Mouse (Mus musculus): Measurements from ENCODE around the gene Opcml. TPM values are rescaled to one million over a fixed set of nuclear protein-coding genes. Genes with fewer than 3 reads are reported as not detected.

The Opcml gene
- polyA plus RNA-seq, 2 experiments: 3.7 to 5.5 TPM

DNA sequence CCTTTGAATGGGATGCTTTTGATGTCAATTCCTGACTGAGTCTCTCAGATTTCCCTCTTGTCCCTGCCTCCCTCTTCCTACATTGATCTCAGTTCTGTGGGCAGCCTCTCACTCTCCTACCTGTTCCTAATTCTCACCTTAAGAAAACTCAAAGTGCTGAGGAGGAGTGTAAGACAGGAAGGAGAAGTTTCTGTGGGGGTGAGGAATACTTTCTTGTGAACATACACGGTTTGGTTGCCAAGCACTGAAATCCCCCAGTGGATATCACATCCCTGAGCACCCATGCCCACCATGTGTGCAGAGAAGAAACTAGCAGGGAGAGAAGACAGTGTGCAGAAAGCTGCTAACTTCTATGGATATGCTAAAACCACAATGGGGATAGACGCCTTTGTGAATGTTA is 1141.5 kb downstream of the Opcml start:
- Histone ChIP-seq H3K4me1 (ENCODE audit: control insufficient read depth, insufficient read depth, low read length) (no peaks in the 10 kb centered on the region), H3K9ac (ENCODE audit: low read depth, low read length, severe bottlenecking) (no peak overlapping the region), H3K4me2 (replicated peaks; ENCODE audit: low read depth, low read length, severe bottlenecking) (no peak overlapping the region), H3K27ac (replicated peaks; ENCODE audit: low read depth, low read length) (no peak overlapping the region), H3K4me3 (replicated peaks; ENCODE audit: low read length) (no peak overlapping the region), H3K27me3 (ENCODE audit: control insufficient read depth, insufficient read depth, low read length) (no peaks in the 10 kb centered on the region), H3K9me3 (ENCODE audit: control insufficient read depth, low read length) (no peaks in the 10 kb centered on the region), H3K36me3 (ENCODE audit: control insufficient read depth, insufficient read depth, low read length) (no peaks in the 10 kb centered on the region)
- DNase-seq (ENCODE audit: low spot score): no peak
- no peak for ATAC-seq (ENCODE audit: low FRiP score, low read depth)
- WGBS: 67% methylated on average over 2 of the region's 2 CpGs
- TF ChIP-seq POLR2A (IDR thresholded peaks at IDR 0.05; ENCODE audit: borderline replicate concordance, extremely low read depth, insufficient read depth, insufficient read length): no peak

DNA sequence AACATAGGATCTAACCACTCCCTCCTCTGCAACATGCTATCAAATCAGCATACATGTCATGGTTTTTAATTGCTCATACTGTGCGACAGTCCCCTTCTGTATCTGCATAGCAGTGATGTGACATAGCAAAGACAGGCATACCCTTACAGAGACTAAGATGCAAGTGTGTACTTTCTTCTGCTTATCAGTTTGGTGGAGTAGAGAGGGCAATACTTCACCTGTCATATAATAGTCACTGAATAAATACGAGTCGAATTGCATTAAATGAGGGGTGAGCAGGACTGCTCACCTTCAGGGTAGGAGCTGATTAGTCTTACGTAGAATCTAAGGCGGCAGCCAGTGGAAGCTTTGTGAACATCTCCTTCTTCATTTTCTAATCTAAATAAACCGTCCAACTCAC is 1146.6 kb downstream of the Opcml start:
- H3K27ac ChIP-seq (replicated peaks; ENCODE audit: low read depth, low read length): no peak overlapping the region
- H3K4me2 ChIP-seq (replicated peaks; ENCODE audit: low read depth, low read length, severe bottlenecking): no peak overlapping the region
- no peaks in the 10 kb centered on the region for H3K27me3 ChIP-seq (ENCODE audit: control insufficient read depth, insufficient read depth, low read length)
- no peaks in the 10 kb centered on the region for H3K9me3 ChIP-seq (ENCODE audit: control insufficient read depth, low read length)
- 83% methylated on average over 6 of the region's 6 CpGs for WGBS
- no peak overlapping the region for H3K4me3 ChIP-seq (replicated peaks; ENCODE audit: low read length)
- ATAC-seq (ENCODE audit: low FRiP score, low read depth): no peak
- DNase-seq (ENCODE audit: low spot score): no peak
- TF ChIP-seq POLR2A (IDR thresholded peaks at IDR 0.05; ENCODE audit: borderline replicate concordance, extremely low read depth, insufficient read depth, insufficient read length): no peak
- no peak overlapping the region for H3K9ac ChIP-seq (ENCODE audit: low read depth, low read length, severe bottlenecking)
- H3K36me3 ChIP-seq (ENCODE audit: control insufficient read depth, insufficient read depth, low read length): no peaks in the 10 kb centered on the region
- no peaks in the 10 kb centered on the region for H3K4me1 ChIP-seq (ENCODE audit: control insufficient read depth, insufficient read depth, low read length)

DNA sequence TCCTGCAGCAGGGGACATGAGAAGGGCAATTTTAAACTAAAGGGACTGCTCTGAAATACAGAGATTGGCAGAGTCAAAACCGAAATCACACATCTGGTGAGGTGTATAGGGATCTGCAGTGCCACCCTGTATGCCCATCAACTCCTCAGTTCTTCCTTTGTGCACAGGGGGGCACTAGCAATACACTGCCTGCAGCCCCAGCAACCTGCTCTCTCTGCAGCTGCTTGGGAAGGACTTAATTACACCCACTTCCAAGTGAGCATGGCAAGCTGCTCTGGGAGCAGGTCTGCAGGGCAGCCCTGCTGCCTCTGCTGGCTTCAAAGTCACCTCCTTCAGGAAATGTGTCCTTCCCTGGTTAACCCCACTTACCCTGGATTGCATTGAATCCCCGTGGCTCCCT is 1147.4 kb downstream of the Opcml start:
- ATAC-seq (ENCODE audit: low FRiP score, low read depth): no peak
- Histone ChIP-seq H3K4me2 (replicated peaks; ENCODE audit: low read depth, low read length, severe bottlenecking) (no peak overlapping the region), H3K4me3 (replicated peaks; ENCODE audit: low read length) (no peak overlapping the region), H3K36me3 (ENCODE audit: control insufficient read depth, insufficient read depth, low read length) (no peaks in the 10 kb centered on the region), H3K4me1 (ENCODE audit: control insufficient read depth, insufficient read depth, low read length) (no peaks in the 10 kb centered on the region), H3K27ac (replicated peaks; ENCODE audit: low read depth, low read length) (no peak overlapping the region), H3K9me3 (ENCODE audit: control insufficient read depth, low read length) (no peaks in the 10 kb centered on the region), H3K27me3 (ENCODE audit: control insufficient read depth, insufficient read depth, low read length) (no peaks in the 10 kb centered on the region), H3K9ac (ENCODE audit: low read depth, low read length, severe bottlenecking) (no peak overlapping the region)
- no peak for TF ChIP-seq POLR2A (IDR thresholded peaks at IDR 0.05; ENCODE audit: borderline replicate concordance, extremely low read depth, insufficient read depth, insufficient read length)
- WGBS: 47% methylated on average over 2 of the region's 2 CpGs
- DNase-seq (ENCODE audit: low spot score): no peak

DNA sequence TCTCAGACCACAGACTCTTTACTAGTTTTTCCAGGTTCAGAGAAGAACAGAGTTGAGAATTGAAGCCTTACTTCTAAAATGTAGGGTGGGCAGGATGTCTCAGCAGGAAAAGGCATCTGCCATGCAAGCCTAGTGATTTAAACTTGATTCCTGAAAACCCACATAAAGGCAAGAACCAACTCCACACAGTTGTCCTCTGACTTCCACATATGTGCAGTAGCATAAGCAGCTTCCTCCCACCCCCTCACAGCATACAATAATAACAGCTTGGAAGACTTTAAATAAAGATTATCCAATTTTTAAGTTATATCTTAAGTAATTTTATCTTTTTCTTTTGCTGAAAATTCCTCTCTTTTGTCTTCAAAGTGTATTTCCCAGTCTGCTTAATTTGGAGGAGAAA is 1150.3 kb downstream of the Opcml start:
- Histone ChIP-seq H3K36me3 (ENCODE audit: control insufficient read depth, insufficient read depth, low read length) (no peaks in the 10 kb centered on the region), H3K27ac (replicated peaks; ENCODE audit: low read depth, low read length) (no peak overlapping the region), H3K4me3 (replicated peaks; ENCODE audit: low read length) (no peak overlapping the region), H3K4me1 (ENCODE audit: control insufficient read depth, insufficient read depth, low read length) (no peaks in the 10 kb centered on the region), H3K27me3 (ENCODE audit: control insufficient read depth, insufficient read depth, low read length) (no peaks in the 10 kb centered on the region), H3K4me2 (replicated peaks; ENCODE audit: low read depth, low read length, severe bottlenecking) (no peak overlapping the region), H3K9me3 (ENCODE audit: control insufficient read depth, low read length) (no peaks in the 10 kb centered on the region), H3K9ac (ENCODE audit: low read depth, low read length, severe bottlenecking) (no peak overlapping the region)
- TF ChIP-seq POLR2A (IDR thresholded peaks at IDR 0.05; ENCODE audit: borderline replicate concordance, extremely low read depth, insufficient read depth, insufficient read length): no peak
- no peak for DNase-seq (ENCODE audit: low spot score)
- no peak for ATAC-seq (ENCODE audit: low FRiP score, low read depth)

DNA sequence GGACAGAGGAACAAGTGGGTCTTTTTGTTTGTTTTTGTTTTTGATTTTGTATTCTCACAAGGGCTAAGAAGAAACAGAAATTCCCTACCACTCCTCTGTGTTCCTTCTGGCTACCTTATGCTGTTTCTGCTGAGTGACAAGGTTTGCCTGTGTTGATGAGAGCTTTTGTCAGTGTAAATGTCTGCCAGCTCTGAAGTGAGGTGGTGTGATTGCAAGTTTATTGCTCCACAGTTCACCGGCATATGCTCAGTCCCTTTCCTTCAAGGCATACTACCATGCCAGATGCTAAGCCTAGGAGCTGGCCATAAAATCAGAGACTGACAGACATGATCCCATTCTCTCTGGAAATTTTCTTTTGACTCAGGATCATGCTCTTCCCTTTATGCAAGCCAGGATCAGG is 1178.9 kb downstream of the Opcml start:
- no peak for DNase-seq (ENCODE audit: low spot score)
- Histone ChIP-seq H3K9me3 (ENCODE audit: control insufficient read depth, low read length) (no peaks in the 10 kb centered on the region), H3K4me3 (replicated peaks; ENCODE audit: low read length) (no peak overlapping the region), H3K4me2 (replicated peaks; ENCODE audit: low read depth, low read length, severe bottlenecking) (no peak overlapping the region), H3K36me3 (ENCODE audit: control insufficient read depth, insufficient read depth, low read length) (no peaks in the 10 kb centered on the region), H3K4me1 (ENCODE audit: control insufficient read depth, insufficient read depth, low read length) (no peaks in the 10 kb centered on the region), H3K27me3 (ENCODE audit: control insufficient read depth, insufficient read depth, low read length) (no peaks in the 10 kb centered on the region), H3K9ac (ENCODE audit: low read depth, low read length, severe bottlenecking) (no peak overlapping the region), H3K27ac (replicated peaks; ENCODE audit: low read depth, low read length) (no peak overlapping the region)
- ATAC-seq (ENCODE audit: low FRiP score, low read depth): no peak
- no peak for TF ChIP-seq POLR2A (IDR thresholded peaks at IDR 0.05; ENCODE audit: borderline replicate concordance, extremely low read depth, insufficient read depth, insufficient read length)
- WGBS: 29% methylated on average over 1 of the region's 1 CpGs

Small RNA genes lying within 50 kb of the gene (microRNA-seq; reads per million reads assigned to microRNA genes)
- gene Gm44316: not detected

Measured in limb, embryonic 14.5 days (tissue).